Mouse (Mus musculus) neutrophil, adult 59 days (primary cell): ENCODE results near the gene Thap4. TPM values are rescaled to one million over a fixed set of nuclear protein-coding genes. Genes with fewer than 3 reads are reported as not detected.

Experiments
- total RNA-seq, 2 experiments: library from RNA; stranded (reverse); gene quantifications; 1 replicate in 1 of 2; 2 replicates in 1 of 2; pipeline ENCODE4 v1.2.4; 2023

Thap4 gene
- 10 to 100 TPM; 25.7 to 33.6 TPM for total RNA-seq

GRCm38 (mm10) chr1:93754573-93755290, at the start of gene Thap4:
Gene Thap4, minus strand, starts transcription at chr1:93754864.

GRCm38 (mm10) chr1:93803556-93804507, 49.2 kb upstream of the Thap4 start, which contains the start of gene Ing5:
Gene Ing5, plus strand, starts transcription at chr1:93803965.

GRCm38 (mm10) chr1:93801741-93802238, 47.1 kb upstream of the Thap4 start, which contains the start of gene Dtymk:
Gene Dtymk, minus strand, starts transcription at chr1:93801934.

GRCm38 (mm10) chr1:93751290-93751689, 3.4 kb downstream of the Thap4 start, which contains the start of gene Atg4b:
Gene Atg4b, plus strand, starts transcription at chr1:93751500.

GRCm38 (mm10) chr1:93685401-93686244, 69.0 kb downstream of the Thap4 start, which contains the start of gene Bok:
Gene Bok, plus strand, starts transcription at chr1:93685660.

GRCm38 (mm10) chr1:93658559-93658958, 96.1 kb downstream of the Thap4 start, which contains the start of gene Stk25:
Gene Stk25, minus strand, starts transcription at chr1:93658659.

Other genes with a start within 250 kb of the Thap4 start
- gene Farp2, start 242.8 kb downstream of the Thap4 start, total RNA-seq, result 1 to 10 TPM; 1.7 to 3.1 TPM
- gene Stk25, start 96.2 kb downstream of the Thap4 start, total RNA-seq, result 10 to 100 TPM; 39.4 to 51.7 TPM
- not detected for gene Bok, start 69.2 kb downstream of the Thap4 start, total RNA-seq
- 10 to 100 TPM; 66.2 to 72.5 TPM for gene Atg4b, start 3.4 kb downstream of the Thap4 start, total RNA-seq
- gene Dtymk, start 47.1 kb upstream of the Thap4 start, total RNA-seq, result 10 to 100 TPM; 40.2 to 49.4 TPM
- 10 to 100 TPM; 30.5 to 30.8 TPM for gene Ing5, start 49.1 kb upstream of the Thap4 start, total RNA-seq
- 10 to 100 TPM; 18.8 to 19.8 TPM for gene D2hgdh, start 70.0 kb upstream of the Thap4 start, total RNA-seq
- gene Gal3st2, start 106.4 kb upstream of the Thap4 start, total RNA-seq, result not detected
- gene Gal3st2b, start 163.4 kb upstream of the Thap4 start, total RNA-seq, result under 1 TPM in 1 of 2 experiments, not detected in 1; 0.64 TPM
- under 1 TPM in 1 of 2 experiments, not detected in 1; 0.09 TPM for gene Gal3st2c, start 235.6 kb upstream of the Thap4 start, total RNA-seq